Mouse (Mus musculus) myocyte (in vitro differentiated cells): Measurements from ENCODE around the gene Mcf2. TPM values are rescaled to one million over a fixed set of nuclear protein-coding genes. Genes with fewer than 3 reads are reported as not detected.

ENCODE experiments used
- H3K27me3 ChIP-seq: one replicate; pipeline ENCODE4 v1.6.1; 2011; ENCODE audit not compliant: control insufficient read depth, insufficient read depth, insufficient read length
- H3K36me3 ChIP-seq: one replicate; pipeline ENCODE4 v1.6.1; 2011; ENCODE audit not compliant: control insufficient read depth, insufficient read depth
- H3K4me2 ChIP-seq: one replicate; pipeline ENCODE4 v1.6.1; 2011; ENCODE audit warnings: low read depth, control low read depth
- H3K4me3 ChIP-seq: one replicate; pipeline ENCODE4 v1.5.1; 2011; ENCODE audit warnings: mild to moderate bottlenecking, control low read depth, moderate library complexity
- H3K79me2 ChIP-seq: one replicate; pipeline ENCODE4 v1.6.1; 2011; ENCODE audit not compliant: control insufficient read depth, insufficient read depth
- H3ac ChIP-seq: one replicate; pipeline ENCODE4 v1.6.1; 2011; ENCODE audit not compliant: control insufficient read depth, insufficient read length
- CEBPB ChIP-seq: IDR thresholded peaks from 2 replicates; pipeline ENCODE4 v1.6.1; 2011; ENCODE audit warnings: mild to moderate bottlenecking, moderate library complexity; ENCODE audit not compliant: poor library complexity, insufficient read depth, severe bottlenecking
- E2F4 ChIP-seq: IDR thresholded peaks from one replicate; pipeline ENCODE4 v1.6.1; 2011; ENCODE audit warnings: mild to moderate bottlenecking, control low read depth, moderate library complexity; ENCODE audit not compliant: insufficient read depth
- MAX ChIP-seq: IDR thresholded peaks from one replicate; pipeline ENCODE4 v1.6.1; 2011; ENCODE audit warnings: low read depth, mild to moderate bottlenecking, control low read depth
- MYOD1 ChIP-seq, 3 experiments: IDR thresholded peaks; one replicate each; pipeline ENCODE4 v1.6.1; 2011; ENCODE audit warnings: control low read depth in 2 of 3, low read depth in 2 of 3, mild to moderate bottlenecking in 2 of 3, moderate library complexity in 1 of 3; ENCODE audit not compliant: insufficient read length in 2 of 3, control insufficient read depth in 1 of 3
- MYOG ChIP-seq, 3 experiments: IDR thresholded peaks; one replicate each; pipeline ENCODE4 v1.6.1; 2011; ENCODE audit warnings: control low read depth in 2 of 3, low read depth in 2 of 3, mild to moderate bottlenecking in 2 of 3; ENCODE audit not compliant: insufficient read length in 2 of 3, control insufficient read depth in 1 of 3, insufficient read depth in 1 of 3
- POLR2A ChIP-seq: IDR thresholded peaks from one replicate; pipeline ENCODE4 v1.6.1; 2011; ENCODE audit warnings: low read depth, mild to moderate bottlenecking, control low read depth, moderate library complexity; ENCODE audit not compliant: insufficient read length
- POLR2AphosphoS2 ChIP-seq: IDR thresholded peaks from one replicate; pipeline ENCODE4 v1.6.1; 2011; ENCODE audit warnings: low read depth, control low read depth; ENCODE audit not compliant: insufficient read length
- REST ChIP-seq: IDR thresholded peaks from one replicate; pipeline ENCODE4 v1.6.1; 2011; ENCODE audit warnings: mild to moderate bottlenecking, control low read depth, moderate library complexity; ENCODE audit not compliant: insufficient read depth, insufficient read length
- SRF ChIP-seq: IDR thresholded peaks from one replicate; pipeline ENCODE4 v1.6.1; 2011; ENCODE audit warnings: low read depth; ENCODE audit not compliant: control insufficient read depth, insufficient read length
- TCF12 ChIP-seq: IDR thresholded peaks from one replicate; pipeline ENCODE4 v1.6.1; 2011; ENCODE audit warnings: mild to moderate bottlenecking, control low read depth; ENCODE audit not compliant: poor library complexity, insufficient read depth, severe bottlenecking
- TCF3 ChIP-seq: IDR thresholded peaks from one replicate; pipeline ENCODE4 v1.6.1; 2011; ENCODE audit warnings: low read depth, control low read depth; ENCODE audit not compliant: insufficient read length
- USF1 ChIP-seq: IDR thresholded peaks from one replicate; pipeline ENCODE4 v1.6.1; 2011; ENCODE audit warnings: low read depth, mild to moderate bottlenecking, control low read depth, moderate library complexity
- polyA plus RNA-seq: library from polyadenylated mRNA; unstranded; fragments of >200 nt; fragmentation: generic; extraction: Trizol; gene quantifications from one replicate; pipeline ENCODE4 v1.2.1, GENCODE M21; 2012; ENCODE audit warnings: missing spikeins

Mcf2 gene
- polyA plus RNA-seq, 1 experiment, result not detected

GRCm38 (mm10) chrX:60054745-60055144 is 124.1 kb downstream of the Mcf2 start:
- H3K27me3 ChIP-seq, result no peaks in the 10 kb centered on the region
- H3K4me3 ChIP-seq, result no peak overlapping the region
- H3K79me2 ChIP-seq, result no peaks in the 10 kb centered on the region
- H3ac ChIP-seq, result no peak overlapping the region
- no peak overlapping the region for H3K4me2 ChIP-seq
- TF ChIP-seq SRF, result no peak
- no peak for TF ChIP-seq MYOG (IDR thresholded peaks at IDR 0.05; ENCODE audit: control insufficient read depth in 1 of 3, insufficient read depth in 1 of 3, insufficient read length in 2 of 3, low read depth in 2 of 3)
- no peak for TF ChIP-seq POLR2A
- no peak for TF ChIP-seq USF1
- TF ChIP-seq TCF3, result no peak
- no peak for TF ChIP-seq TCF12
- TF ChIP-seq MAX, result no peak
- no peak for TF ChIP-seq MYOD1 (IDR thresholded peaks at IDR 0.05; ENCODE audit: control insufficient read depth in 1 of 3, insufficient read length in 2 of 3, low read depth in 2 of 3)
- TF ChIP-seq CEBPB, result no peak
- TF ChIP-seq E2F4, result no peak
- TF ChIP-seq POLR2AphosphoS2, result no peak
- TF ChIP-seq REST, result no peak
- H3K36me3 ChIP-seq, result no peaks in the 10 kb centered on the region

DNA sequence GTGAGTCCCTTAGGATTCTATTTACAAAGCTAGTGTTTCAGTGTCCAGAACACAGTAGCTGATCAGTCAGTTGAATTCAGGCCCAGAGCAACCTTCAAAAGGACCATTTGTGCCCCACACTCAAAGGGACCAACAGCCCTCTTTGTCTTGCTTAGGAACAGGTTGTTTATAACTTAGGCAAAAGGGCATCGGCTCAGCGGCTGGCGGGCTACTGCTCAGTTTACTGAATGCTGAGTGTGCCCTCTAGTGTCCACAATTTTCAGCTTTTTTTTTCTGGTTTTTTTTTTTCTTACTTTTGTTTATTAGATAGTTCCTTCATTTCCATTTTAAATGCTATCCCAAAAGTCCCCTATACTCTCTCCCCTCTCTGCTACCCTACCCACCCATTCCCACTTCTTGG is 152.2 kb downstream of the Mcf2 start:
- Histone ChIP-seq H3ac (no peak overlapping the region), H3K4me3 (no peak overlapping the region), H3K4me2 (no peak overlapping the region), H3K27me3 (no peaks in the 10 kb centered on the region), H3K36me3 (no peaks in the 10 kb centered on the region), H3K79me2 (no peaks in the 10 kb centered on the region)
- TF ChIP-seq POLR2A (no peak), MAX (no peak), MYOD1 (IDR thresholded peaks at IDR 0.05; ENCODE audit: control insufficient read depth in 1 of 3, insufficient read length in 2 of 3, low read depth in 2 of 3) (no peak), REST (no peak), SRF (no peak), TCF12 (no peak), E2F4 (no peak), TCF3 (no peak), USF1 (no peak), POLR2AphosphoS2 (no peak), MYOG (IDR thresholded peaks at IDR 0.05; ENCODE audit: control insufficient read depth in 1 of 3, insufficient read depth in 1 of 3, insufficient read length in 2 of 3, low read depth in 2 of 3) (no peak), CEBPB (no peak)

DNA sequence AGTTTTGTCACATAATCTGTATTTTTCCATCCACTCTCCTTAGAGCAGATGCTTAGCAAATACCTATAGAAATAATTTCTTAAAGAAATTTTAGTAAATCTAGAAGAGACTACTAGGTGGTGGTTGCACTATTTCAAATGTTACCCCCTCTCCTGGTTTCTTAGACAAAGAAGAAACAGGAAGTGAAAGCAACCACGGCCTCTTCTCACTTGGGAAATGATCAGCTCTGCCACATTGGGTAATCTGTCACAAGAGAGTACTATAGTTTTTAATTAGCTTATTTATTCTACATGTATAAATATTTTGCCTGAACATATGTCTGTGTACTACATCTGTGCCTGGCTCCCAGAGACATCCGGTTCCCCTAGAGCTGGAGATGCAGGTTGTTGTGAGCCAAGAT is 157.3 kb downstream of the Mcf2 start:
- H3ac ChIP-seq, result no peak overlapping the region
- no peaks in the 10 kb centered on the region for H3K79me2 ChIP-seq
- H3K27me3 ChIP-seq, result no peaks in the 10 kb centered on the region
- H3K36me3 ChIP-seq, result no peaks in the 10 kb centered on the region
- H3K4me3 ChIP-seq, result no peak overlapping the region
- no peak for TF ChIP-seq SRF
- no peak for TF ChIP-seq POLR2AphosphoS2
- no peak for TF ChIP-seq E2F4
- no peak for TF ChIP-seq MYOG (IDR thresholded peaks at IDR 0.05; ENCODE audit: control insufficient read depth in 1 of 3, insufficient read depth in 1 of 3, insufficient read length in 2 of 3, low read depth in 2 of 3)
- TF ChIP-seq REST, result no peak
- no peak for TF ChIP-seq CEBPB
- no peak for TF ChIP-seq POLR2A
- TF ChIP-seq USF1, result no peak
- no peak for TF ChIP-seq TCF12
- TF ChIP-seq TCF3, result no peak
- TF ChIP-seq MYOD1 (IDR thresholded peaks at IDR 0.05; ENCODE audit: control insufficient read depth in 1 of 3, insufficient read length in 2 of 3, low read depth in 2 of 3), result no peak
- H3K4me2 ChIP-seq, result no peak overlapping the region

- Histone ChIP-seq H3K27me3 (no peaks in the 10 kb centered on the region), H3ac (no peak overlapping the region), H3K4me3 (no peak overlapping the region), H3K79me2 (no peaks in the 10 kb centered on the region), H3K4me2 (no peak overlapping the region), H3K36me3 (no peaks in the 10 kb centered on the region)
- TF ChIP-seq SRF (no peak), POLR2A (no peak), USF1 (no peak), POLR2AphosphoS2 (no peak), MYOG (IDR thresholded peaks at IDR 0.05; ENCODE audit: control insufficient read depth in 1 of 3, insufficient read depth in 1 of 3, insufficient read length in 2 of 3, low read depth in 2 of 3) (no peak), REST (no peak), TCF12 (no peak), E2F4 (no peak), CEBPB (no peak), TCF3 (no peak), MAX (no peak), MYOD1 (IDR thresholded peaks at IDR 0.05; ENCODE audit: control insufficient read depth in 1 of 3, insufficient read length in 2 of 3, low read depth in 2 of 3) (no peak)
Observed at GRCm38 (mm10) chrX:60021007-60021406, 157.9 kb downstream of the Mcf2 start.
